Mouse (Mus musculus) embryo, embryonic 10 days (tissue): Measurements from ENCODE around the gene Tmem176b.

Source experiments
- DNase-seq: peaks from one replicate; pipeline ENCODE4 v3.0.0-alpha.2; 2015; ENCODE audit warnings: low spot score

The Tmem176b gene

GRCm38 (mm10) chr6:48840973-48841625 lies at the start of gene Tmem176b:
Gene Tmem176b, minus strand, starts transcription at chr6:48841496.
- peak; percentile 62 for DNase-seq

GRCm38 (mm10) chr6:48876510-48877135 lies 35.3 kb upstream of the Tmem176b start:
- peak; percentile 10 for DNase-seq

- no peak for DNase-seq
These were observed 34.2 kb upstream of the Tmem176b start for GRCm38 (mm10) chr6:48875515-48875914.

- no peak for DNase-seq
These were observed 33.3 kb upstream of the Tmem176b start for GRCm38 (mm10) chr6:48874576-48874975.

GRCm38 (mm10) chr6:48872596-48872995 lies 31.3 kb upstream of the Tmem176b start, which contains the start of gene Aoc1:
Gene Aoc1, plus strand, starts transcription at chr6:48872896.
- DNase-seq, result no peak

- no peak for DNase-seq
These were observed 28.5 kb upstream of the Tmem176b start for GRCm38 (mm10) chr6:48869774-48870173.

GRCm38 (mm10) chr6:48867158-48867557 lies 25.9 kb upstream of the Tmem176b start:
- DNase-seq, result no peak

- peak; percentile 46 for DNase-seq
These were observed 25.2 kb upstream of the Tmem176b start for GRCm38 (mm10) chr6:48866355-48866950.

GRCm38 (mm10) chr6:48865152-48865745 lies 24.0 kb upstream of the Tmem176b start:
- DNase-seq, result no peak

- DNase-seq, result no peak
These were observed 23.4 kb upstream of the Tmem176b start for GRCm38 (mm10) chr6:48864723-48865122.

- no peak for DNase-seq
These were observed 22.9 kb upstream of the Tmem176b start for GRCm38 (mm10) chr6:48864181-48864580.

- no peak for DNase-seq
These were observed 22.2 kb upstream of the Tmem176b start for GRCm38 (mm10) chr6:48863488-48863887.

- no peak for DNase-seq
These were observed 21.5 kb upstream of the Tmem176b start for GRCm38 (mm10) chr6:48862816-48863215.

- DNase-seq, result no peak
These were observed 20.5 kb upstream of the Tmem176b start for GRCm38 (mm10) chr6:48861616-48862280.

- no peak for DNase-seq
These were observed 19.6 kb upstream of the Tmem176b start for GRCm38 (mm10) chr6:48860851-48861250.

GRCm38 (mm10) chr6:48860130-48860815 lies 19.0 kb upstream of the Tmem176b start:
- DNase-seq, result peak; percentile 87

- DNase-seq, result no peak
These were observed 16.5 kb upstream of the Tmem176b start for GRCm38 (mm10) chr6:48857613-48858302.

GRCm38 (mm10) chr6:48854155-48854554 lies 12.9 kb upstream of the Tmem176b start:
- no peak for DNase-seq

GRCm38 (mm10) chr6:48851820-48852491 lies 10.7 kb upstream of the Tmem176b start:
- DNase-seq, result peak; percentile 72

- DNase-seq, result no peak
These were observed 3.8 kb upstream of the Tmem176b start for GRCm38 (mm10) chr6:48845086-48845485.
